Mouse (Mus musculus) kidney, embryonic 15.5 days (tissue): ENCODE measurements around the gene Cyp24a1. TPM values are rescaled to one million over a fixed set of nuclear protein-coding genes. Genes with fewer than 3 reads are reported as not detected.
"Not testable (repeated sequence)": the region's sequence is repeated elsewhere in the genome, so short reads cannot be mapped to it uniquely, and the experiment has no call there.

ENCODE experiments used
- ATAC-seq: fragments of 200-750 bp; cut with Nextera tagmentation; replicated peaks from 2 replicates; pipeline ENCODE4 v1.8.0; 2017; ENCODE audit warnings: moderate TSS enrichment; ENCODE audit not compliant: low FRiP score
- H3K27ac ChIP-seq: fragments of 300-500 bp; sonication (generic); 2 replicates; pipeline ENCODE4 v1.5.1; 2015; ENCODE audit warnings: mild to moderate bottlenecking, inconsistent platforms
- H3K27me3 ChIP-seq: fragments of 300-500 bp; sonication (generic); 2 replicates; pipeline ENCODE4 v1.6.1; 2015; ENCODE audit warnings: inconsistent platforms
- H3K36me3 ChIP-seq: fragments of 300-500 bp; sonication (generic); 2 replicates; pipeline ENCODE4 v1.6.1; 2015; ENCODE audit warnings: inconsistent platforms
- H3K4me1 ChIP-seq: fragments of 300-500 bp; sonication (generic); 2 replicates; pipeline ENCODE4 v1.6.1; 2015; ENCODE audit warnings: inconsistent platforms
- H3K4me2 ChIP-seq: fragments of 300-500 bp; sonication (generic); 2 replicates; pipeline ENCODE4 v1.6.1; 2015; ENCODE audit warnings: moderate library complexity, mild to moderate bottlenecking, inconsistent platforms
- H3K4me3 ChIP-seq: fragments of 300-500 bp; sonication (generic); replicated peaks from 2 replicates; pipeline ENCODE4 v1.5.1; 2015; ENCODE audit warnings: mild to moderate bottlenecking, inconsistent platforms
- H3K9ac ChIP-seq: fragments of 300-500 bp; sonication (generic); 2 replicates; pipeline ENCODE4 v1.6.1; 2015; ENCODE audit warnings: mild to moderate bottlenecking, inconsistent platforms
- H3K9me3 ChIP-seq: fragments of 300-500 bp; sonication (generic); replicated peaks from 2 replicates; pipeline ENCODE4 v1.6.1; 2016; ENCODE audit warnings: inconsistent platforms
- WGBS: fragments of 180-500 bp; shearing (Covaris S2); methylation state at CpG from one replicate; pipeline ENCODE4 v1.1.7; 2015; ENCODE audit warnings: mixed read lengths; 5-methylcytosine and 5-hydroxymethylcytosine counted together
- polyA plus RNA-seq: library from polyadenylated mRNA; unstranded; fragments of >200 nt; fragmentation: Nextera tagmentation; extraction: Ambion mirVana; gene quantifications from 2 replicates; pipeline ENCODE4 v1.2.1, GENCODE M21; 2015

Gene Cyp24a1
- polyA plus RNA-seq, 1 experiment from 2014 or later: 1.8 TPM

DNA sequence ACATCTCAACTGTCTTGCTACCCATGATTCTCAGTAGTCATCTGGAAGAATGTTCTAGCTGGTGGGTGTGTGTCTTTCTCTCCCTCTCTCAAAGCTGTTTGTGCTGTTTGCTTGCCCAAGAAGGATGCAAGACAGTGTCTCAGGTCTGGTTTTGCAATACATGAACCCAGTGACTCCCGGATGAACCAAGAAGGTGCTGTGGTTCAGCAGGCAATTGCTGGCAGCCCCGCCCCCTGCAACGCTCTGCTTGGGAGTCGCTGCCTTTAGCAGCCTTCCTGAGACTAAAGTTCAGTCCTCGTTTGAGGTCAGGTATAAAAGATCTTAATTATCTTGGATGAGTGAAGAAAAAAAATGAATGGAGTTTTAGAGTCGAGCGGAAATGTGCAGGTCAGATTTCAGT is 35.3 kb downstream of the Cyp24a1 start:
- H3K4me2 ChIP-seq: no peak overlapping the region
- 53% methylated on average over 7 of the region's 7 CpGs for WGBS
- no peak overlapping the region for H3K27ac ChIP-seq
- H3K4me1 ChIP-seq: peaks cover 9% of the 10 kb centered on the region
- H3K9me3 ChIP-seq: no peaks in the 10 kb centered on the region
- no peaks in the 10 kb centered on the region for H3K36me3 ChIP-seq
- H3K9ac ChIP-seq: no peak overlapping the region
- H3K27me3 ChIP-seq: peaks cover 24% of the 10 kb centered on the region
- H3K4me3 ChIP-seq: no peak overlapping the region
- ATAC-seq: 0 out of 2 replicates have a peak, but pooled peaks have one; percentile 23

DNA sequence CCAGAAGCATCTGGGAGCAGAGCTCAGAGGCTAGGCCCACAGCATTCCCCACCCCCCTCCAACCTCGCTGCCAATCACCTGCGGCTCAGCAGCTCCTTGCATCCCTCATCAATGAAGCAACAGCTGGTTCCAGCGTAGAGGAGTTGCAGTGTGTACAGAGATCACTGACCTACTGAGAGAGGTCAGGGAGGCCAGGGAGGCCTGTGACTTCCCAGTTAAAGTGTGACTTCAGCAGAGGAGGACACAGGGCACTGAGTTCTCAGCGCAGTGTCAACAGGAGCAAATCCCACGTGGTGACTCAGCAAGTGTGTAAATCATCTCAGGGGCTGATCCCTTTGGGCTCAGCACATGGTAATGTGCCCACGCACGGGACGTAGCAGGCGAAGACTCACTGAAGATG is 37.1 kb downstream of the Cyp24a1 start:
- ATAC-seq: peak; percentile 74
- Histone ChIP-seq H3K4me3 (no peak overlapping the region), H3K9me3 (no peaks in the 10 kb centered on the region), H3K36me3 (no peaks in the 10 kb centered on the region), H3K9ac (no peak overlapping the region), H3K4me2 (no peak overlapping the region), H3K4me1 (peaks cover 9% of the 10 kb centered on the region), H3K27me3 (peaks cover 29% of the 10 kb centered on the region), H3K27ac (no peak overlapping the region)
- 13% methylated on average over 9 of the region's 9 CpGs for WGBS

DNA sequence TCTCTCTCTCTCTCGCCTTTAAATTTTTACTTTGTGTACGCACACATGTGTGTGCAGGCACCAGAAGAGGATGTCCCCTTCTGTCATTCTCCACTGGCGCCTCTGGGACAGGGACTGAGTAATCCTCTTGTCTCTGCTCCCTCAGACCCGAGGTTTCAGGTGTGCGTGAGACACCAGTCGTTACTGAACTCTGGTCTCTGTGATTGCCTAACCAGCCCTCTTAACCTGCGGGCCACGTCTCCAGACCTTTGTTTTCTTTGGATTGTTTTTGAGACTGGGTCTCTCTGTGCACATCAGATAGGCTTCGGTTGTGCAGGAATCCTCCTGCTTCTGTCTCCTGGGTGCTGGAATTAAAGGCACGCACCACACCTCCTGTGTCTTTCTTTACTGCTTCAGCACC is 37.8 kb downstream of the Cyp24a1 start:
- no peak overlapping the region for H3K4me3 ChIP-seq
- H3K9me3 ChIP-seq: no peaks in the 10 kb centered on the region
- no peak for ATAC-seq
- H3K36me3 ChIP-seq: no peaks in the 10 kb centered on the region
- H3K4me2 ChIP-seq: no peak overlapping the region
- WGBS: 69% methylated on average over 10 of the region's 10 CpGs
- peaks cover 9% of the 10 kb centered on the region for H3K4me1 ChIP-seq
- no peak overlapping the region for H3K27ac ChIP-seq
- no peak overlapping the region for H3K9ac ChIP-seq
- H3K27me3 ChIP-seq: peaks cover 29% of the 10 kb centered on the region

DNA sequence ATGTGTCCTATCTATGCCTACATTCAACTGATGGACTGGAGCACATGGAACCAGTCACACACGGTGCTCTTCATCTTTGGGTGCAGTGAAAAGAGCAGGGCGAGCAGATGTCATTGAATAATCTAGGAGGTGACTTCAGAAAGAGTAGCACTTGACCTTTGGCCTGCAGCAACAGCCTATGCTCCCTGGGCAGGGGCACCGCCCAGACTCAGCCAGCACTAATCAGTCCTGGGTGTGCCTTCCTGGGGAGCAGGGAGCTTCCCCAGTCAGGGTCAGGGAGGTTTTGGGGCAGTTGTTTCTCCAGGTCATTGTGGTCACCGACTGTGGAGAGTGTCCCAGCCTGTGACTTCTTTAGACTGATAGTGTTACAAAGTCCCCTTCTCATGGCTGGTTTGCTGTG is 43.1 kb downstream of the Cyp24a1 start:
- 39% methylated on average over 3 of the region's 4 CpGs for WGBS
- H3K36me3 ChIP-seq, H3K27ac ChIP-seq, H3K9ac ChIP-seq, H3K4me3 ChIP-seq, H3K4me1 ChIP-seq, ATAC-seq, H3K4me2 ChIP-seq, H3K9me3 ChIP-seq: not testable (repeated sequence)
- H3K27me3 ChIP-seq: peaks cover 25% of the 10 kb centered on the region; the same call in 1 of the 2 replicates

GRCm38 (mm10) chr2:170450933-170451332 is 46.0 kb downstream of the Cyp24a1 start:
- Histone ChIP-seq H3K9ac (no peak overlapping the region), H3K27me3 (peaks cover 16% of the 10 kb centered on the region; the same call in 1 of the 2 replicates), H3K4me3 (no peak overlapping the region), H3K27ac (no peak overlapping the region), H3K4me2 (peak overlapping the region; percentile 37; the same call in 1 of the 2 replicates), H3K4me1 (peaks cover 8% of the 10 kb centered on the region; the same call in 1 of the 2 replicates), H3K9me3 (no peaks in the 10 kb centered on the region), H3K36me3 (no peaks in the 10 kb centered on the region)
- ATAC-seq: peak; percentile 33
- 8% methylated on average over 9 of the region's 9 CpGs for WGBS

DNA sequence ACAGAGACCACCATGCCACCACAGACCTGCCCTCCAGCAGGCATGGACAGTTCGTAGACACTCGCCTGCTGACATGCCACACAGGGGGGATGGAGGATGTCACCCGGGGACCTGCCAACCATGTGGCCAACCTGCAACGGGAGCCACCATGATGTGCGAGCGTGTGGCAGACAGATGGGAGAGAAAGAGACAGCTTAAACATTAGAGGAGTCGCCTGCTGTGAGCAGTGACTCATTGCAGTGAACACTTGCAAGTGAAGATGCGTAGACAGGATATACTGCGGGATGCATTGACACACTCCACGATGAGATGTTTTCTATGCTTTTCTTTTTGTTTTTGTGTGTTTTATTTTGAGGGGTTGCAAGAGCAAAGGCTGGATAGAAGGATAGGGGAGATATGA is 49.3 kb downstream of the Cyp24a1 start:
- peaks cover 16% of the 10 kb centered on the region; the same call in 1 of the 2 replicates for H3K27me3 ChIP-seq
- H3K4me3 ChIP-seq: no peak overlapping the region
- no peaks in the 10 kb centered on the region for H3K9me3 ChIP-seq
- H3K9ac ChIP-seq: no peak overlapping the region
- H3K36me3 ChIP-seq: no peaks in the 10 kb centered on the region
- ATAC-seq: no peak
- WGBS: 75% methylated on average over 10 of the region's 10 CpGs
- no peak overlapping the region for H3K4me2 ChIP-seq
- H3K4me1 ChIP-seq: peaks cover 8% of the 10 kb centered on the region; the same call in 1 of the 2 replicates
- H3K27ac ChIP-seq: no peak overlapping the region

DNA sequence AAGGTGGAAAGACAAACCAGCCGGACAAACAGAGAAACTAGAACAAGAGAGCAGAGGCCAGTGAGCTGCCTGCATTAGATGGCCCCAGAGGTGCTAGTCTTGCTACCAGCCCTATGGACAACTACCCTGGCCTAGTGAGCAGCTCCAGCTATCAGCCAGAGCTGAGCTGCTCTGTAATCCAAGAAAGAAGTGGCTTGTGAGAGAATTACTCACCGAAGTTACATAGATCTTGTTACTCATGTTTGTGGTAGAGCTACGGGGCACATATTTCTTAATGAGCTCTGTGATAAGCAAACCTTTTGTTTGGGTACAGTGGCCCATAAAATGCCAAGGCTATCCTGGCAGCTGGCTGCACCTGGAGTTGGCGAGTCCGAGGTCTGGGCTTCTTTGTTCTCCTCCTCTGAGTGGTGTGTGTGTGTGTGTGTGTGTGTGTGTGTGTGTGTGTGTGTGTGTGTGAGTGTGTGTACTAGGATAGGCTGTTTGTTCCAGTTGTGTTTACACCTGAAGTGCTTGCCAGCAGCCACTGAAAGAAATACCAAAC is 50.0 kb downstream of the Cyp24a1 start:
- Histone ChIP-seq H3K4me1 (peaks cover 8% of the 10 kb centered on the region; the same call in 1 of the 2 replicates), H3K9ac (no peak overlapping the region), H3K4me2 (no peak overlapping the region), H3K27me3 (peaks cover 12% of the 10 kb centered on the region; the same call in 1 of the 2 replicates), H3K4me3 (no peak overlapping the region), H3K9me3 (no peaks in the 10 kb centered on the region), H3K27ac (peak overlapping the region; percentile 51; the same call in 1 of the 2 replicates), H3K36me3 (no peaks in the 10 kb centered on the region)
- WGBS: 56% methylated on average over 5 of the region's 5 CpGs
- no peak for ATAC-seq

DNA sequence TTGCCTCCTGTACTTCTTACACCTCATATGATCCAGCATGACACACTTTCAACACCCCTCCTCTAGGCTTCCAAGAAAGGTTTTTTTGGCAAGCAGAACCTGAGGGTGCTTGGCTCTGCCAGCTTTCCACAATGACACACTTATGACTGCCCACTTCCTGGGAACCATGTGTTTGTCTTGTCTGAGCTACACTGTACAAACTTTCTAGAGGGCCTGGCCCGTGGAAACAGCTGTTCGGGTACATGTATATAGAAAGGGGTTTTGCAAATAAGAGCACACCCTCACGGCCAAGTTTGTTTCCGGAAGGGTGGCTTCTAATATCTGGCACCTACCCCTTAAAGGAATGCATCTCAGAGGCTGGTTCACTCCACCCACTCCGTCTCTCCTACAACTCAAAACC is 51.1 kb downstream of the Cyp24a1 start:
- 80% methylated on average over 5 of the region's 5 CpGs for WGBS
- H3K27me3 ChIP-seq: 0 out of 2 replicates have a peak, but pooled peaks cover 6% of the 10 kb centered on the region
- no peak overlapping the region for H3K4me2 ChIP-seq
- no peak overlapping the region for H3K9ac ChIP-seq
- no peak for ATAC-seq
- 0 out of 2 replicates have a peak, but pooled peaks cover 4% of the 10 kb centered on the region for H3K4me1 ChIP-seq
- H3K4me3 ChIP-seq: no peak overlapping the region
- no peaks in the 10 kb centered on the region for H3K9me3 ChIP-seq
- no peak overlapping the region; the same call in 1 of the 2 replicates for H3K27ac ChIP-seq
- H3K36me3 ChIP-seq: no peaks in the 10 kb centered on the region

DNA sequence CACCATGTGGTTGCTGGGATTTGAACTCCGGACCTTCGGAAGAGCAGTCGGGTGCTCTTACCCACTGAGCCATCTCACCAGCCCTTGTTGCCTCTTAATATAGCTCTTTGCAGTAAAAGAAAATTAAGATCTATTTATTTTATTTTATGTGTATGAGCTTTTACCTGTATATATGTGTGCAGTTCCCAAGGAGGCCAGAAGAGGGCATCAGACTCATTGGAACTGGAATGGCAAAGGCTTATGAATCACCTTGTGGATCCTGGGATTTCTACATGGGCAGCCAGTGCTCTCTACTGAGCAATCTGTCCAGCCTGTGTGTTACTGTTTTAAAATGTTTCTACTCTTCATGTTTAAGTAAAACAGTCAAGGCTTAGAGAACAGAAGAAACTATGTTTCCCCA is 54.4 kb downstream of the Cyp24a1 start:
- H3K36me3 ChIP-seq: no peaks in the 10 kb centered on the region
- no peak overlapping the region for H3K27ac ChIP-seq
- H3K4me2 ChIP-seq: no peak overlapping the region
- peaks cover 15% of the 10 kb centered on the region for H3K4me1 ChIP-seq
- ATAC-seq: no peak
- H3K9ac ChIP-seq: no peak overlapping the region
- H3K27me3 ChIP-seq: peaks cover 8% of the 10 kb centered on the region; the same call in 1 of the 2 replicates
- H3K4me3 ChIP-seq: no peak overlapping the region
- 79% methylated on average over 3 of the region's 3 CpGs for WGBS
- H3K9me3 ChIP-seq: no peaks in the 10 kb centered on the region

- Histone ChIP-seq H3K4me3 (no peak overlapping the region), H3K36me3 (no peaks in the 10 kb centered on the region), H3K9me3 (no peaks in the 10 kb centered on the region), H3K4me2 (peak overlapping the region; percentile 38), H3K27ac (no peak overlapping the region), H3K27me3 (peaks cover 8% of the 10 kb centered on the region; the same call in 1 of the 2 replicates), H3K4me1 (peaks cover 11% of the 10 kb centered on the region), H3K9ac (peak overlapping the region; percentile 7; the same call in 1 of the 2 replicates)
- WGBS: 35% methylated on average over 13 of the region's 13 CpGs
- no peak for ATAC-seq
These were observed 58.2 kb downstream of the Cyp24a1 start for GRCm38 (mm10) chr2:170438782-170439181.

GRCm38 (mm10) chr2:170436204-170436603 is 60.7 kb downstream of the Cyp24a1 start:
- 72% methylated on average over 4 of the region's 4 CpGs for WGBS

More at GRCm38 (mm10) chr2:170436204-170436603, 60.7 kb downstream of the Cyp24a1 start:
- no peak for ATAC-seq
- no peak overlapping the region for H3K27ac ChIP-seq
- H3K4me2 ChIP-seq: no peak overlapping the region
- no peak overlapping the region for H3K9ac ChIP-seq
- H3K27me3 ChIP-seq: peaks cover 8% of the 10 kb centered on the region; the same call in 1 of the 2 replicates
- no peaks in the 10 kb centered on the region for H3K36me3 ChIP-seq
- H3K4me1 ChIP-seq: peaks cover 11% of the 10 kb centered on the region
- no peaks in the 10 kb centered on the region for H3K9me3 ChIP-seq
- no peak overlapping the region for H3K4me3 ChIP-seq
